Mouse (Mus musculus): ENCODE measurements around the gene Szt2.

- TF ChIP-seq CTCF (IDR thresholded peaks at IDR 0.05; ENCODE audit: low read depth, low read length) (no peak), POLR2A (IDR thresholded peaks at IDR 0.05; ENCODE audit: borderline replicate concordance, low read depth, low read length) (no peak)
Measured at GRCm38 (mm10) chr4:118356738-118357137, 52.3 kb downstream of the Szt2 start.

All from bone marrow macrophage, adult 2 months (primary cell).